Mouse (Mus musculus): ENCODE results near the gene Lrrc3c.
"Not testable (repeated sequence)": the region's sequence is repeated elsewhere in the genome, so short reads cannot be mapped to it uniquely, and the experiment has no call there.

Gene Lrrc3c

DNA sequence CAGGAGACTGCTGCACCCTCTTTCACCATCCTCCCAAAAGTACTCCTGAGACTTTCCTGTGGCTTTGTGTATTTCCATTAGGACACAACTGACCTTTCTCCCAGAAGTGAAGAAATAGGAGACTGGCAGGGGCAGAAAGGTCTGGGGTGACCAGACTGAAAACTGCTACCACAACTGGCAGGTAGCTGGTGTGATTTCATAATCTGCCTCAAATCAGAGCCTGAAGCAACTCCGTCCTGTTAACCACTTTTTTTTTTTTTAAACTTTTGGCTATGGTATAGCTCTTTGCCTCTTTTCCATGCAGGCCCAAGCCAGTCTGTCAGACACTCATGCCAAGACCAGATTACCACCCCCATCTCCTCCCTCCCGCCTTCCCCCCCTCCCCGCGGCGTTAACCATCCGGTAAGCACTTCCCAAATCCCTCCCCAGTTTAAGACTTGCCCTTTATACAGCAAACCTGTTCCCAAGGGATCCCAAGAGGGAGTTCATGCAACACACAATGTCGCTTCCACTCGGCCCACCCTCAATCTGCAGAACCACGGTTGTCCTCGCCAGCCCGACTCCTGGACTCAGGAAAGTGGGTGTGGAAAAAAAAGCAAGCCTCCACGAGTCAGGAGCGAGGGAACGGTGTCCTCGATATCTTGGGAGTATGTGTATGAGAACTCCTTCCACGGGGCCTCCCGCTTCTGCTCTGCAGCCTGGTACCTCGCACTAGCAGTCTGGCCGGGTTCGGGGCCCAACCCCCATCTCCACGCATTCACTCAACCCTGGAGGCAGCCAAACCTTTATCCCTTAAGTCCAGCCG lies 11.8 kb upstream of the Lrrc3c start:
- DNase-seq (ENCODE audit: low spot score in 2 of 2) = peak in 1 of 2 experiments; percentile 27

DNA sequence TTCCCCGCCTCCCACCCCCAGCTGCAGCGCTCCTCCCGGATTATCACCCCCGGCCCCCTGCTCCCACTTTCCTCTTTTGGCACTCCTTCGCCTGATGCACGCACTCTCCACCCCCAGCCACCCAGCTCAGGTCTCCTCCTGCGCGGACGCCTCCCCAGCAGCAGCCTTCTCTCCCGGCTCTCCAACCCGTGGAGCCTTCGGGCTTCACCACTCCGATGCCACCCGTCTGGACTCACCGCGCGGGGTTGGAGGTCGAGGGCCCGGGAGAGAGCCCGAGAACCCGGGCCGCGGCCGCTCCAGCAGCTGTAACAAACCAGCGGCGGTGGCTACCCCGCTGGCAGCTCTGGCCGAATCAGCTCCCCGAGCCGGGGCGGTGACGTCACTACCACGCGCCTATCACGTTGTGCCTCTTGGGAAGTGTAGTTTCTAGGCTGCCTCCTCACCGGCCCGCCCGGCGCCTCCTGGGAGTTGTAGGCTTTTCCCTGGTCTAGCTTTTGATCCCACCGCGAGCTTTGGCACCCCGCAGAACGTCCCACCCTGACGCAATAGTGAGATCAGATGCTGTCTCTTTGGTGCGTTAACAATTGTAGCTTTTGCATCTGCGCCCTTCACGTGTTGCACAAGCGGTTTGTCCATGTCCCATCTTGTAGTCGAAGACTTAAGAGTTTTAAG lies 11.1 kb upstream of the Lrrc3c start, which contains the start of gene Ormdl3:
Gene Ormdl3 (minus strand): TSS at position 477 of the 672 bp plus-strand sequence.
- peak; percentile 97 to 98 for DNase-seq (ENCODE audit: low spot score in 2 of 2)

DNA sequence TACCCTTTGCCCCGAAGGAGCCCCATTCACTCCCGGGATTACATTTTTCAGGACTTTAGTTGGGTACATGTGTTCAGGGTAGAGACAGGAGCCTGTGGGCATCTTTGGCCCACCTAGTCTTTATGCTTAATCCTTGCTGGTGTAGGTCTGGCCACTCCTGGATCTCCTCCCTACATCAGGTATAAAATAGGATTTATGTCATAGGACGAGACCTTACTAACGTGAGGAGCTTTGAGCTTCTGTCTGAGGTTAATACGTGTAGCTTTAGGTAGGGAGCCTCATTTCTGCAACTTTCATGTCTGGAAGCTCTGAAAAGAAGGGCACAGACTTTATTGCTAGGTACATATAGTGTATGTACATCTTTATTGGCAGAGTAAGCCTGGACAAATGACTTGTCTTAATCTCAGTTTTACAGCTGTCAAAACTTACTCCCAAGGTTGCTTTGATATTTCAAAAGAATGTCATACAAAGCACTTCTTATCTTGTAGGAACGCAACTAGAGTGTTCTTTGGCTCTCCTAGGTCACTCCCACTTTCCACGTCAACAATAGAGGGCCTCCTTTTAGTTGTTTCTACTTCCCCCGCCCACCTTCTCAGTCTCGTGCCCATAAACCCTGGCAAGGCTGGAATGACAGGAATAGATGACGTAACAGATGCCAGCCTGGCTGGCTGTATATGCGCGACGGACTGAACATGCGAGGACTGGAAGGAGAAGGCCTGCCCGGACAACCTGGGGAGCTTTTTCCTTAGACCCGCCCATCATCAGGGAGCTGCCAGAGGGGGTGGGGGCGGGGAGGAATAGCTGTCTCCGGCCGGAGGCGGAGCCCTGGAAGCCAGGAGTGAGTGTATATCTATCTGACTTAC lies 10.2 kb upstream of the Lrrc3c start:
- peak; percentile 52 to 65 for DNase-seq (ENCODE audit: low spot score in 2 of 2)

DNA sequence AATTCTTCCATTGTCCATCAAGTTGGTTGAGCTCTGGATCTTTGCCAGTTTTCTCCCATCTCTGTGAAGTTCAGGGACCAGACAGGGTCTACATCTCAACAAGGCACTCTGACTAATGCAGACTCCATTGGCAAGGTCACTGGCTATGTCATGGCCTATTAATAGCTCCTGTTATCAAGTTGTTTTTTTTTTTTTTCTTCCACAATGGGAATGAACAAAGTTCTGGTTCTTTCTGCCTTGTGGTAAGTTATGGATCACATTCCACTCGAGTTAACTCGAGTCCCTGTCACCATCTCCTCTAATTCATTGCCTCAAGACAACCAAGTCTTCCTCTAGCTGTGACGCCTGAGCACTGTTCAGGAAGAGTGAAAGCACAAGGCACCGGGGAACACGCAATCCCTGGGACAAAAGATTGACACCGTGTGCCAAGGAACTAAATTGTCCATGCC lies 9.2 kb upstream of the Lrrc3c start:
- DNase-seq (ENCODE audit: low spot score in 2 of 2) = no peak

DNA sequence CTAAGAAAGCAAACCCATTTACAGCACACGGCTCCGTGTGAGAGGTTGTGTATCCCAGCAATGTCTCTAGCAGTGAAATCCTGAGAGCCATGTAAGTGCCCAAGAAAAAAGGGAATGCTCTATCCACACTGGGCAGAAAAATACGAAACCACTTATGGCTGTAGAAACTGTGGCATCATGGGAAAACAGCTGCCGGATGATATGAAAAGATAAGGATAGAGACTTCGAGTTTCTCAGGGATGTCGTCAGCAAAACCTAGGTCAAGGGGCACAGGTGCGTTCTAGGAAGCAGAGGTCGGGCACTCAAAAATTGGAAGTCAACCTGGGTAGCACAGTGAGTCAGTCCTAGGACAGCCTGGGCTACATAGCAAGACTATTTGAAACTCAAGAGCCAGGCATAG lies 8.8 kb upstream of the Lrrc3c start:
- DNase-seq (ENCODE audit: low spot score in 2 of 2) = no peak

DNA sequence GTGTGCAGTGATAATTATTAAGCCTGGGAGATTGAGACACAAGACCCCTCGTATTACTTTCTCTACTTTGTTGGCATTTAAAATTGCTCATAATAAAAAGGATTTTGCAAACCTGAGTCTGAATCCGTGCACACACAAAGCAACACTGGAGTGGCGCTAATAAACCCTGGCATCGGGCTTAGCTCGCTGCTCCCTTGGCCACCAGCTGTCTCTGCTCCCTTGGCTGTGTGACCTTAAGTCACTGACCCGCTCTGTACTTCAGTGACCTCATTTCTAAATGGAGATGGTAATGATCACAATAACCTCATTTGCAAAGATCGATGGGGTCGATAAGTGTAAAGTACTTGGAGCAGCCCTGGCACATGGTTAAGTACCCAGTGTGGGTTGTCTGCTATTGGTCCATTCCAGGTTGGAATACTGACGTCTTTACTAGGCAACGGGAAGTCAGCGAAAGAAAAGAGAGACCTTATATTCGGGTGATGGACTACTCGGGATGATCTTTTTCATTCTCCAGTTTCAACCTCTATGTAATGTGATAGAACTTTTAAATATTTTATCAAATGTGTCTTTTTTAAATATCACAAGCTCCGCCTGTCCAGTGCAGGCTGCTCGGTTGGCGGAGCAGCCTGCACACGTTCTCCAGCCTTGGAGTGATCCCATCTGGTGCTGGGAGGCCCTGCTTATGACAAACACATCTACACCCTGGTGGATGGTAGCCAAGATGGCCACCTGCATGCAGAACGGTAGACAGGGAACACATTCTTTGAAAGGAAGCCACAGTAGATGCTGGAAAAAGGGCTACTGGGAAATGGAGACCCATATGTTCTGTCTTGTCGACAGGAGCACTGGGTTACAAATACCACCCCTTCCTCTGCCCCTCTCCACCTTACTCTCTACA lies 7.3 kb upstream of the Lrrc3c start:
- DNase-seq (ENCODE audit: low spot score in 2 of 2) = no peak

DNA sequence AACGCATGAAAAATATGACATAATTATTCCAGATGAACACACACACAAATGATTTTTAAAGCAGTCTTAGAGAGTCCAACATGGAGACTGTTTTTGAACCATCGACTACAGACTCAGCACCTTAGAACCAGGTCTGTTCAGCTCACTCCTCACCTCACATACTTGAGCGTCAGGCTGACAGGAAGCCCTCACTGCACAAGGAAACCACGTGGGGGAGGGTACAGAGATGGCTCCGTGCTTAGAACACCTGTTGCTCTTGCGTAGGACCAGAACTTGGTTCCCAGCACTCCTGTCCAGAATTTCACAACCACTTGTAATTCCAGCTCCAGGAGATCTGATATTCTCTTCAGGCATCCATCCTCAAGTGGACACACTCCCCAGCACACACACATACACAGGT lies 3.1 kb upstream of the Lrrc3c start:
- DNase-seq (ENCODE audit: low spot score in 2 of 2) = no peak

DNA sequence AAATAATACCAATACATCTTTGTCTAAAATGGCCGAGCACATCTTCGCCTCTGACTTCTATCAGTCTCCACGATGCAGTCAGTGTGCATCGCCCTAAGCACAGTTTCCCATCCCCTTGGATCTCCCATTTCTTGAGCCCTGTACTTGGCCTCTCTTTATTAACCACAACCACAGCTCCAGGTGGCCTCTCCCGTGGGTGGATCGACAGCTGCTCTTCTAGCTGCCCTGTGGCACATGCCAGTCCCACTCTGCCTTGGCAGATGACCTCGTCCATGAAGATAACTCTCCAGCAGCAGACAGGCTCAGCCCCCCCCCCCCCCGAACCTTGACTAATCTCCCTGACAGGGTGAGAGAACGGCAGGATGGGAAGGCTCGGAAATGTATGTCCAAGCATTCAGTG lies 2.6 kb upstream of the Lrrc3c start:
- DNase-seq (ENCODE audit: low spot score in 2 of 2) = no peak

DNA sequence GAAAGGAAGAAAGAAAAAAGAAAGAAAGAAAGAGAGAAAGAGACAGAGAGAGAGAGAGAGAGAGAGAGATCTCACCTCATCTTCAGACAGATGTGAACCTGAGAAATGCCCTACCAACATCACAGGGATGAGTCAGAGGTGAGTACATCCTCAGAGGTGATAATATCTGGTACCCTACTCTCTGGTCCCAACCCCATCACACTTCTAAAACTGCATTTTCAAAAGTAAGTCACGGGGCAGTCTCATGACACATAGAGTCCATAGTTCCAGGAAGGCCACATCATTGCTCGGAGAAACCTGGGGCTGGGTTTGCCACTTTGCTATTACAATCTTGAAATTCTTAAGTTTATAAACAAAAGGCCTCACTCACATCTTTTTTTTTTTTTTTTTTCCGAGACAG lies 2.1 kb upstream of the Lrrc3c start:
- no peak for DNase-seq (ENCODE audit: low spot score in 2 of 2)

GRCm38 (mm10) chr11:98597363-98597762 lies 728 bp upstream of the Lrrc3c start:
- peak; percentile 62 to 72 for DNase-seq (ENCODE audit: low spot score in 2 of 2)

GRCm38 (mm10) chr11:98598851-98599290 lies 780 bp downstream of the Lrrc3c start:
- DNase-seq (ENCODE audit: low spot score in 2 of 2) = no peak

DNA sequence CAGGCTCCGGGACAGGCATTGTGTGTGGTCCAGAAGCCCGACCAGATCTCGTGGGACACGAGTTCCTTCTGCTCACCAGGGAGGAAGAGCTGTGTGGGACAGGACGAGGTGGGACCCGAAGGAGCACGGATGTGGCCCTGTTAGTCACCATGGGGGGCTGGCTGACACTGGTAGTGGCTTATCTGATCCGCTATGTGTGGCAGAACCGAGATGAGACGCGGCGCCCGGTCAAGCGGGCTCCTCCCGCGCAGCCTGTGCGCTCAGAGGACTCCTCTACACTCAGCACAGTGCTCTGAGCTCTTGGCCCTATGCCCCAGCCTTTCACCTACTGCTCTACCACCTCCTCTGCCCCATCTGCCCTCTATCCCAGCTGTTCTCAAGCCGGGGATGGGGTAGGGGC lies 1.2 kb downstream of the Lrrc3c start:
- no peak for DNase-seq (ENCODE audit: low spot score in 2 of 2)

DNA sequence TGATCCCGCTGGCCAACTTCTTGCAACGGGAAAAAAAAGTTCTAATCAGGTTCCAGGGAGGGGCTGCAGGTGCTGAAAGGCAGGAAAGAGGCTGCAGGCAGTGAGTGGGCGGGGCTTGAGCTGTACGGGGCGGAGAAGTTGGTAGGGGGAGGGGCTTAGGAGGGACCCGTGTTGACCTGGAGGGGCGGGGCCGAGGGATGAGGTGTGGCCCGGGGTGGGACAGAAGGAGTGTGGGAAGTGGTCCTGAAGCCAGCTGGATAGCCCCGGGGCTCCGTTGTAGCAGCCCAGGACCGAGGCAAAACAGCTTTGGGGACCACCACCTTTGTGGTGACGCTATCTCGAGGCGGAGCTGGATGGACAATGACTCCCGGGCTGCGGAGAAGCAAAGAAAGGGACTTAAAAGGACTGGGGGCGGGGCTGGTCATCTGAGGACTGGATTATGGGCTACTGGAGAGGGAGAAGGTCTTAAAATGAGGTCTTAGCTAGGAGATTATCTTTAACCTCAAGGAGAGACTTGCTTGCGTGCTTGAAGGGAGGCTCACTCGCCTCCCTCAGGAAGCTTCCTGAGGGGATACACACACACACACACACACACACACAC lies 4.1 kb downstream of the Lrrc3c start:
- DNase-seq (ENCODE audit: low spot score in 2 of 2) = peak; percentile 26 to 38

GRCm38 (mm10) chr11:98603953-98604352 lies 5.9 kb downstream of the Lrrc3c start:
- no peak for DNase-seq (ENCODE audit: low spot score in 2 of 2)

- DNase-seq (ENCODE audit: low spot score in 2 of 2) = not testable (repeated sequence)
These were observed 6.8 kb downstream of the Lrrc3c start for GRCm38 (mm10) chr11:98604911-98605310.

DNA sequence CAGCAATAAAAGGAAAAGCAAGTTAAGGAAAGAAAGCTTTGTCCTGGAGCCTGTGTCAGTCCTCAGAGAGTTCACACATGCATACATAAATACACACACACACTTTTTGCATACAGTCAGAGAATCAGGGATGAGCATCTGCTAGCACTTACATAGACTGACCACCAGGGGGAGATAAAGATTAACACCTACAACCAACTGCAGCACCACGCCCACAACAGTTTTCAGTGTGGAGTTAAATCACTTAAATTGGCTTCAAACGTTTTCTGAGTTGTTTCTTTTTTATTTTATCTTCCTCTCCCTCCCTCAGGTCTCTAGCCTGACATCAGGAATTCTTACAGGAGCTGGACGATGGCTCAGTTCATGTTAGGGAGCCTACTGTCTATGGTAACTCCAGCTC lies 8.7 kb downstream of the Lrrc3c start:
- peak; percentile 33 to 46 for DNase-seq (ENCODE audit: low spot score in 2 of 2)

- DNase-seq (ENCODE audit: low spot score in 2 of 2) = no peak
These were observed 22.7 kb downstream of the Lrrc3c start for GRCm38 (mm10) chr11:98620791-98621190.

GRCm38 (mm10) chr11:98623981-98624380 lies 25.9 kb downstream of the Lrrc3c start:
- not testable (repeated sequence) for DNase-seq (ENCODE audit: low spot score in 2 of 2)

- DNase-seq (ENCODE audit: low spot score in 2 of 2) = not testable (repeated sequence)
These were observed 26.3 kb downstream of the Lrrc3c start for GRCm38 (mm10) chr11:98624381-98624780.

DNA sequence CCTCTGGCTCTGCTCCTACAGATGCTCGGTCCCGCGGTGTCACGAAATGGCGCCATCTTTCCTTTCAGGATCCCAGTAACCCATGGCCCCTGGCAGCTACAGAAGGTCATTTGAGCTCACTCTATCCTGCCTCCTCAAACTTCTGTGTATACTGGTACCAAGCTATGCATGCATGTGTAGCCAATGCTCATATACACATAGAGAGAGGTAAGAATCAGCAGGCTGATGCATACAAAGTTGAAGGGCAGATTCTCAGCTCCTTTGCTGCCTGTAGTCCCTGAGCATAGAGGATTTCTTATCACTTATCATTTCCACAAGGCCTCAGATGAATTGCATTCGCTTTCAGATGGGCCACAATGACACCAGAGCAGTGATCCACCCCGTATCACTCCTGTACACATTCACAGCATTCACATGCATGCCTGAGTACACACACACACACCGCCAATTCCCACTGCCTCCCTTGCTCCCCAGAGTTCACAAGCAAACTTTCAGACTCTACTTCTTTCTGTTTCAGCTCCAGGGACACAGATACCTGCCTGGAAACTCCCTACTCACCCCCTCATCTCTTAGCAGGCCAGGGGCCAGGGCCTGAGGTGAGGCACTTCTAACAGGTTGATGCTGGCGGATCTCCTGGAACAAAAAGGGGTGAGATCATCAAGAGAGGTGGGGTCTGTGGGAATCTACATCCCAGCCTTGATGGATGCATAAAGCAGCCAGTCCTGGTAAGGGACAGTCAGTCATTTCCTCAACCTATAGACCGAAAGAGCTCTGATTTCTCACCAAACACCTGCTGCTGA lies 27.7 kb downstream of the Lrrc3c start, which contains the start of the genes Gm12355 and Gsdma3:
Gene Gm12355 (minus strand): TSS at position 51 of the 800 bp plus-strand sequence.
Gene Gsdma3 (plus strand): TSS at position 750 of the 800 bp plus-strand sequence.
- DNase-seq (ENCODE audit: low spot score in 2 of 2) = no peak

Measured in spleen, postnatal 36 days (tissue).